Mouse (Mus musculus) ovary, postnatal 14 days (tissue): ENCODE results near the gene Gm10160.
A peak's percentile ranks its signal among the peaks of the same experiment; 100 is the strongest.

Experiments
- DNase-seq: peaks from one replicate; pipeline ENCODE4 v3.0.0; 2022; ENCODE audit warnings: low spot score

Gm10160 gene

GRCm38 (mm10) chr7:81855694-81856093 is at the start of gene Gm10160:
Gene Gm10160, minus strand, starts transcription at chr7:81855794.
- no peak for DNase-seq

GRCm38 (mm10) chr7:81904926-81905325 is 49.3 kb upstream of the Gm10160 start:
- DNase-seq, result no peak

DNA sequence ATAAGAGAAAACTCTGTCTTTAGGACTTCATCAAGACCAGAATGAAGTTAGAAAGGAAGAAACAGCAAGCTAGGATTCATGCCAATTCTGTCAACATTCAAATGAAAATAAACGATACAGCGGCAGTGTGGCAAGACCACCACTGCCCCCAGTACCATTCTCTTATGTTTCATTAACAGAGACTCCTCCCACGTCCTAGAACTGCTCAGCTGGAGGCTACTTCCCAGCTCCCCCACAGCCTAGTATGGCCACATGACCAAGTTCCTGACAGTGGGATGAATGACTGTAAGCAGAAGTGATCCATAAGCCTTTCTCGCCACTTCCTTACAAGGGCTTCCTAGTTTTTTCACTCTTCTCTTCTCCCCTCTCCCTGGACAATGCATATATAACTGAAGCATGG is 48.5 kb upstream of the Gm10160 start:
- DNase-seq, result no peak

- no peak for DNase-seq
Observed at GRCm38 (mm10) chr7:81899361-81899760, 43.8 kb upstream of the Gm10160 start.

DNA sequence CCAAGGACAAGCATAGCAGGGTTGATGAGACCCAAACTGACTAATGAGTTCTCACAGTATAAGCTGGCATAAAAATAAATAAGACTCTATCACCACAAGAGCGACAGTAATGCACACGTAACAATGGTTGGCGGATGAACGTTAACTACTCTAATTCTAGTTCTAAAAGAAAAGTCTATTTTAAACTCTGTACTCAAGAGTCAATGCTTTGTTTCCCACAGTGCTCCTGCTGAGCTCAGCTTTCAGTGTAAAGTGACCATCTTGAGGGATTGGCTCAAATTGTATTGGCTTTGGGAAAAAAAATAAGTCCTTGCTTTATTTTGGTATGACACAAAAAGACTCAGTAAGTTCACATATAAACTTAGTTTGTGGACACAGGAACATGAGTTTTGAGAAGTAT is 29.5 kb upstream of the Gm10160 start:
- DNase-seq, result no peak

GRCm38 (mm10) chr7:81881600-81881999 is 26.0 kb upstream of the Gm10160 start:
- DNase-seq, result peak; percentile 16

- no peak for DNase-seq
Observed at GRCm38 (mm10) chr7:81880797-81881196, 25.2 kb upstream of the Gm10160 start.

GRCm38 (mm10) chr7:81880286-81880685 is 24.7 kb upstream of the Gm10160 start:
- DNase-seq, result no peak

GRCm38 (mm10) chr7:81875372-81875771 is 19.8 kb upstream of the Gm10160 start:
- DNase-seq, result no peak

DNA sequence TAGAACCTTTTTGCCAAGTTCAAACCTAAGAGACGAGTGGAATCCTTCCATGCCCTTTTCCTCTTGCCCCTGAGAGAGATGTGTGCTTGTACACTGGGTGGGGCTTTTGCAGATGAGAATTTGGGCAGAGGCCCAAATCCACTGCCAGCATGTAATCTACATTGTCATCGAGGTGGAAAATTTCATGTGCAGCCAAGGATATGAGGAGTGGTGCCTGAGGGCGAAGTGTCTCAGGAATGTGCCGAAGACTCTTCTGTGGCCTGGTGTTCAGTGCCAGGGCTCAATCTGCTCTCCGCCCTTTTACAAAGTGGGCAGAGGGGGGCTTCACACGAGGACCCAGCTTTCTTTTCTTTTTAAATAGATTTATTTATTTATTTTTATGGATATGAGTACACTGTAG is 19.0 kb upstream of the Gm10160 start:
- no peak for DNase-seq

GRCm38 (mm10) chr7:81873807-81874206 is 18.2 kb upstream of the Gm10160 start:
- DNase-seq, result no peak

GRCm38 (mm10) chr7:81872493-81873013 is 17.0 kb upstream of the Gm10160 start:
- no peak for DNase-seq

GRCm38 (mm10) chr7:81868158-81868557 is 12.6 kb upstream of the Gm10160 start:
- peak; percentile 67 for DNase-seq

GRCm38 (mm10) chr7:81867231-81867930 is 11.8 kb upstream of the Gm10160 start:
- no peak for DNase-seq

GRCm38 (mm10) chr7:81865937-81866336 is 10.3 kb upstream of the Gm10160 start:
- DNase-seq, result no peak

DNA sequence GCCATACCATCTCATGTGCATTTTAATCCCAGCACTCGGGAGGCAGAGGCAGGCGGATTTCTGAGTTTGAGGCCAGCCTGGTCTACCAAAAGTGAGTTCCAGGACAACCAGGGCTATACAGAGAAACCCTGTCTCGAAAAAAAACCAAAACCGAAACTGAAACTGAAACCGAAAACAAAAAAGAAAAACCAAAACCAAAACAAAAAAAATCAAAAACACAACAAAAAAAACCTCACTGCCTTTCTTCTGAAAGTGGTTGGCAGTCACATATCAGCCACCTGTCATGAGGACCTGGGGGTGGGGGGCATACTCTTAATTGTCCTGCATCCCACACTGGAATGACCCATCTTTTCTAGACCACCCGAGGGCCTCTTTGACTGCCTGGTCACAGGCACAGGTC is 9.0 kb upstream of the Gm10160 start:
- no peak for DNase-seq

DNA sequence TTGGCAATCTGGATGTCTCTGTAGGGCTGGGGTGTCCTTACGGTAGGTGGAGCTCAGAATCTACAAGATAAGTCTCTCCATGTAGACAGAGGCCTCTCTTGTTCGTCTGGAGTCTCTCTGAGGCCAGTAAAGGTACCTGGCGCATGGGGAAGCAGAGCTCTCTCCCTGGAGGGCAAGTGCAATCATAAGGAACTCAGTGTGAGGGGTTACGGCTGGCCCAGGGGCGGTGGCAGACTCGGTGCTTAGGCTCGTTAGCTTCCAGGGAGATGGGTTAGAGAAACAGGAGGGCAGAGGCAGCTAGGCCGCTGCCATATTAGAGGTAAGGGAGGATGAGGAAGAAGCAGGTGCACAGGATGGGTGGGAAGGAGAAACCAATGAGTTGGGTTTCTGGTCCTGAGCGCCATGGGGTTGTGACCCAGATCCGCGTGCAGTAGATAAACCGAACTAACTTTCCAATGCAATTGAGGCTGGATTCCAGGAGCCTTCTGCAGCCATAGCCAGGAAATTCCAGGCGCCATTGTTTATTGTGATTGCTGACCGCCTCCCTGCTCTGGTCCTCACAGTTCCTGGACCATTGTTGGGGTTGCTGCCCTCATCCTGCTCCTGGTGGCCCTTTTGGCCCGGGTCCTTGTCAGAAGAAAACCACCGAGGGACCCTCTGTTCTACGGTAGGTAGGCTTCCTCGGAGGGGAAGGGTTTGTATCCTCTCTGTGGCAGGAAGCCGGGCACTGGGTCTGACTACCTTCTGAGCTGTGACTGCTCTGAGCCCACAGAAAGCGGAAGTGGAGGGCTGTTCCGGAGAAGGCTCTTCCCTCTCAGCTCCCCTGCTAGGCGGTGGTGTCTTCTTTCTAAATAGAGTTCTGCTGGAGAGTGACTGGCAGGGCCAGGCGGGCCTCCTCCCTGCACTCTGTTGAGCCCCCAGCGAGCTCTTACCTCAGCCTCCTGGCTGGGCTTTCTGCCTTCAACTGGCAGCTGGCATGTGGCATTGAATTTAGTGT is 7.3 kb upstream of the Gm10160 start:
- no peak for DNase-seq

GRCm38 (mm10) chr7:81861921-81862320 is 6.3 kb upstream of the Gm10160 start:
- no peak for DNase-seq

- no peak for DNase-seq
Observed at GRCm38 (mm10) chr7:81861461-81861860, 5.9 kb upstream of the Gm10160 start.

- DNase-seq, result no peak
Observed at GRCm38 (mm10) chr7:81860996-81861395, 5.4 kb upstream of the Gm10160 start.

GRCm38 (mm10) chr7:81860071-81860470 is 4.5 kb upstream of the Gm10160 start:
- no peak for DNase-seq

DNA sequence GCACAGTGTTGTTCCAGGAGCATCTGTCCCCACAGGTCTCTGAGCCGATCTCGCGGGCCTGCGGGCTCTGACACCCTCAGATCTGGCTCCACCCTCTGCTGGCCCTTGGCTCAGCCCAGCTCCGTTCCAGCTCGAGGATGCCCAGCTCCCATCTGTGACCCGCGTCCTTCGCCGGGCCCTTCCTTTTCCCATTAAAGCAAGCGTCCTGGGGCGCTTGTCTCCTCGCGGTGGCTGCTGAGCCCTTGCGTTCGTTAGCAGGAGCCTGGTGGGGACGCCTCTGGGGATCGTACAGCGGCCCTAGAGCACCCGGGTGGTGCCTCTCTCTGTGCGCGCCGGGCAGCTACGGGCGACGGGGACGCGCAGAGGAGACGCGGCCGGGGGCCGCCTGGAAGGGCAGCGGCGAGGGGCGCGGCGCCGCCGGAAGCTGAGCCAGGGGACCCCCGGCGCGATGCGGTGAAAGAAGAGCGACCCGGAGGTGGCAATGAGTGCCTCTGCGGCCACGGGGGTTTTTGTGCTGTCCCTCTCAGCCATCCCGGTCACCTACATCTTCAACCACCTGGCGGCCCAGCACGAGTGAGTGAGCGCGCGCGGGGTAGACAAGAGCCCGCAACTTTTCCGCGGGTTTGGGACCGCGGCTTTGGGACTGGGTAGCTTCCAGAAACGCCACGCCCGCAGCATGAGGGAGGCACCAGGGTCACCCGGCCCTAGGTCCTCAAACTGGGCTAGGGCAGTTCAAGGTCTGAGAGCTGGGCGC is 3.6 kb upstream of the Gm10160 start, which contains the start of gene Tm6sf1:
Gene Tm6sf1, plus strand, starts transcription at position 34 of the 754 bp plus-strand sequence.
- DNase-seq, result no peak
